In the genomic region with DNA sequence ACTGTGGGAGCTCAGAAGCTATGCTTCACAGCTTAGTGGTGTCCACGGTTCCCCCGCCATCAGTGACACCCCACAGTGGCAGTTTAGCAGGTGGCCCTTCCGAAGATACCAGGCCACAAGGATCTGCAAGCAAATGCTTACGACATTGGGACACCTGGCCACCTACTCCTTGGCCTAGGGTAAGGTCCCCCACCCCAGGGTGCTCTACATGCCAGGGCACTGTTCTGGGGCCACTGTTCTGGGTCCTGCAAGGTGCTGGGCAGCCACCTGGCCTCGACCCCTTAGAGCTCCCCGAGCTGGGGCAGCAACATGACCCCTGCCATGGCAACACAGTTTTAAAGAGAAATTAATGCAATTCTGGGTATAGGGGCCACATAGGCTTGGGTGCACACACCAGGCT, we compare ENCODE assay signal across 8 mouse cellular contexts. TPM values are rescaled to one million over a fixed set of nuclear protein-coding genes. Genes with fewer than 3 reads are reported as not detected.
DNase-seq lines count a peak whose midpoint lies in the region; ATAC-seq and TF ChIP-seq lines count a peak whose summit lies in the region.

No protein-coding gene starts in this region.

- no peak for DNase-seq in heart, postnatal 10 days
- DNase-seq in ES-E14 (ENCODE audit: low read depth, low spot score), result no peak
- no peak for DNase-seq in cerebellum, adult 9-10 months
- DNase-seq in adrenal gland, postnatal 10 days, result no peak
- no peak for DNase-seq in kidney, adult 18-20 months

- H3K4me3 ChIP-seq in heart, embryonic 13.5 days, result peak overlapping the region; percentile 95
- H3K4me3 ChIP-seq in ES-E14 (ENCODE audit: insufficient read depth in 1 of 2, low read depth in 1 of 2, low read length in 2 of 2, poor library complexity in 1 of 2, severe bottlenecking in 1 of 2), result peak overlapping the region; percentile 83 to 85
- H3K4me3 ChIP-seq in heart, embryonic 16.5 days (ENCODE audit: low read length), result peak overlapping the region; percentile 87
- peak overlapping the region; percentile 85 for H3K4me3 ChIP-seq in macrophage (ENCODE audit: inconsistent target)

- no peaks in the 10 kb centered on the region for H3K9me3 ChIP-seq in heart, embryonic 13.5 days
- no peaks in the 10 kb centered on the region for H3K9me3 ChIP-seq in ES-E14 (ENCODE audit: control insufficient read depth, insufficient read depth, low read depth, low read length)
- H3K9me3 ChIP-seq in heart, embryonic 16.5 days (replicated peaks; ENCODE audit: control insufficient read depth, low read length), result no peaks in the 10 kb centered on the region

- H3K36me3 ChIP-seq in heart, embryonic 13.5 days, result peaks cover 35% of the 10 kb centered on the region
- H3K36me3 ChIP-seq in ES-E14 (ENCODE audit: control insufficient read depth, insufficient read depth, low read length, poor library complexity, severe bottlenecking) (peaks cover 30% of the 10 kb centered on the region; the same call in 1 of the 2 replicates), macrophage (ENCODE audit: inconsistent target) (peaks cover 31% of the 10 kb centered on the region)
- peaks cover 25% of the 10 kb centered on the region for H3K36me3 ChIP-seq in heart, embryonic 16.5 days (ENCODE audit: control insufficient read depth, insufficient read depth)

- peaks cover 32% of the 10 kb centered on the region for H3K79me2 ChIP-seq in macrophage (ENCODE audit: inconsistent target)

- no peaks in the 10 kb centered on the region for H3K27me3 ChIP-seq in heart, embryonic 13.5 days (replicated peaks)
- no peaks in the 10 kb centered on the region for H3K27me3 ChIP-seq in heart, embryonic 16.5 days (ENCODE audit: control insufficient read depth, insufficient read depth, low read length)

- in situ Hi-C loops in ES-E14 (cut with MboI; ENCODE audit: low sequenced_read_pairs in 2 of 2, unreplicated experiment in 2 of 2), result no loop called here

- intact Hi-C loops in heart, postnatal 10 days (cut with DNase I), result no loop called here

- H3K27ac ChIP-seq in heart, embryonic 13.5 days (replicated peaks), result no peak overlapping the region
- H3K27ac ChIP-seq in ES-E14 (ENCODE audit: insufficient read depth, low read depth, low read length, poor library complexity, severe bottlenecking) (no peak overlapping the region), macrophage (peak overlapping the region; percentile 36)
- H3K27ac ChIP-seq in heart, embryonic 16.5 days (ENCODE audit: low read length), result no peak overlapping the region

- peaks cover 26% of the 10 kb centered on the region for H3K4me1 ChIP-seq in heart, embryonic 13.5 days
- H3K4me1 ChIP-seq in ES-E14 (ENCODE audit: control insufficient read depth in 2 of 2, insufficient read depth in 2 of 2, low read length in 2 of 2, poor library complexity in 1 of 2), result peaks cover 0 to 14% of the 10 kb centered on the region in 2 experiments; a peak in 2 of 4 replicates
- H3K4me1 ChIP-seq in heart, embryonic 16.5 days (ENCODE audit: control insufficient read depth, insufficient read depth, low read length), result peaks cover 14% of the 10 kb centered on the region

- WGBS in heart, embryonic 13.5 days, result 68% methylated on average over 6 of the region's 6 CpGs
- 69% methylated on average over 6 of the region's 6 CpGs for WGBS in heart, embryonic 16.5 days
- WGBS in macrophage (ENCODE audit: missing documents), result 47% methylated on average over 6 of the region's 6 CpGs

- peak overlapping the region; percentile 91 for H3K9ac ChIP-seq in heart, embryonic 13.5 days
- H3K9ac ChIP-seq in ES-E14 (ENCODE audit: insufficient read depth, low read depth, low read length, poor library complexity, severe bottlenecking), result peak overlapping the region; percentile 92
- H3K9ac ChIP-seq in heart, embryonic 16.5 days (ENCODE audit: low read length), result peak overlapping the region; percentile 92

- no peak for ATAC-seq in heart, embryonic 13.5 days (ENCODE audit: extremely low read depth, insufficient number of reproducible peaks, low FRiP score, low TSS enrichment)
- no peak for ATAC-seq in heart, embryonic 16.5 days (replicated peaks; ENCODE audit: extremely low read depth, insufficient read depth, low FRiP score)

- peak overlapping the region; percentile 96 for H3K4me2 ChIP-seq in heart, embryonic 13.5 days
- peak overlapping the region; percentile 94 for H3K4me2 ChIP-seq in heart, embryonic 16.5 days (ENCODE audit: low read depth, low read length)

TF ChIP-seq in ES-E14, 5 proteins besides CTCF, POLR2A, EP300 and RAD21:
- TF ChIP-seq MAFK (IDR thresholded peaks at IDR 0.05; ENCODE audit: insufficient read depth, low read depth, low read length), result no peak
- TF ChIP-seq ZNF384 (IDR thresholded peaks at IDR 0.05; ENCODE audit: low read depth, low read length), result no peak
- no peak for TF ChIP-seq ZC3H11A (IDR thresholded peaks at IDR 0.05; ENCODE audit: borderline replicate concordance, low read depth, low read length)
- TF ChIP-seq CHD2 (IDR thresholded peaks at IDR 0.05; ENCODE audit: low read depth, low read length), result no peak
- no peak for TF ChIP-seq HCFC1 (IDR thresholded peaks at IDR 0.05; ENCODE audit: borderline replicate concordance, insufficient read depth, low read length)

RNA-seq across cellular contexts. Expression of a gene that starts 1.0 kb away (rescaled TPM):
- polyA plus RNA-seq in heart, embryonic 13.5 days (2015; fragmentation: Nextera tagmentation; extraction: Ambion mirVana), result 51.7 and 53.8 TPM in 2 replicates
- total RNA-seq in heart, postnatal 10 days (2021), result 10 to 100 TPM; 64.0 to 65.0 TPM
- 254 and 393 TPM in 2 replicates for total RNA-seq in ES-E14 (2012; rRNA removed)
- 55.7 and 59.8 TPM in 2 replicates for polyA plus RNA-seq in heart, embryonic 16.5 days (2015; fragmentation: Nextera tagmentation; extraction: Ambion mirVana)
- total RNA-seq in macrophage (2018; cell fraction: chromatin; rRNA removed), result 100 to 1,000 TPM in 4 of 26 experiments, 10 to 100 TPM in 22; 23.1 to 139 (median 73.1) TPM
- total RNA-seq in macrophage (2018; cell fraction: cytosol; rRNA removed), result 10 to 100 TPM; 38.2 to 99.2 (median 61.0) TPM
- 100 to 1,000 TPM in 8 of 26 experiments, 10 to 100 TPM in 18; 40.2 to 144 (median 80.9) TPM for total RNA-seq in macrophage (2018; cell fraction: nucleus; rRNA removed)
- 54.5 to 93.3 TPM (median 77.1 TPM) in 3 replicates for polyA plus RNA-seq in macrophage (2018)
- total RNA-seq in adrenal gland, postnatal 10 days (2021), result 10 to 100 TPM; 90.9 to 93.8 TPM

RNA-seq across cellular contexts. Expression of a gene that starts 4.8 kb away (rescaled TPM):
- 0.53 and 0.62 TPM in 2 replicates for polyA plus RNA-seq in heart, embryonic 13.5 days (2015; fragmentation: Nextera tagmentation; extraction: Ambion mirVana)
- under 1 TPM; 0.86 to 0.87 TPM for total RNA-seq in heart, postnatal 10 days (2021)
- 0.94 and 1.9 TPM in 2 replicates for total RNA-seq in ES-E14 (2012; rRNA removed)
- polyA plus RNA-seq in heart, embryonic 16.5 days (2015; fragmentation: Nextera tagmentation; extraction: Ambion mirVana), result 1.5 and 2.1 TPM in 2 replicates
- under 1 TPM in 13 of 26 experiments, not detected in 13; 0.25 to 0.77 (median 0.50) TPM for total RNA-seq in macrophage (2018; cell fraction: chromatin; rRNA removed)
- total RNA-seq in macrophage (2018; cell fraction: cytosol; rRNA removed), result under 1 TPM; 0.05 to 0.48 (median 0.21) TPM
- total RNA-seq in macrophage (2018; cell fraction: nucleus; rRNA removed), result 1 to 10 TPM in 1 of 26 experiments, under 1 TPM in 13, not detected in 12; 0.24 to 1.5 (median 0.39) TPM
- polyA plus RNA-seq in macrophage (2018), result 0.14 to 0.26 TPM (median 0.14 TPM) in 3 replicates
- total RNA-seq in adrenal gland, postnatal 10 days (2021), result 1 to 10 TPM; 2.9 TPM

RNA-seq across cellular contexts. Expression of a gene that starts 12.6 kb away (rescaled TPM):
- 0.15 and 0.16 TPM in 2 replicates for polyA plus RNA-seq in heart, embryonic 13.5 days (2015; fragmentation: Nextera tagmentation; extraction: Ambion mirVana)
- under 1 TPM; 0.32 to 0.48 TPM for total RNA-seq in heart, postnatal 10 days (2021)
- 5.0 and 8.2 TPM in 2 replicates for total RNA-seq in ES-E14 (2012; rRNA removed)
- polyA plus RNA-seq in heart, embryonic 16.5 days (2015; fragmentation: Nextera tagmentation; extraction: Ambion mirVana), result 0.24 TPM in 2 replicates
- under 1 TPM in 5 of 26 experiments, not detected in 21; 0.16 to 0.57 (median 0.38) TPM for total RNA-seq in macrophage (2018; cell fraction: chromatin; rRNA removed)
- total RNA-seq in macrophage (2018; cell fraction: cytosol; rRNA removed), result under 1 TPM in 9 of 26 experiments, not detected in 17; 0.03 to 0.24 (median 0.05) TPM
- total RNA-seq in macrophage (2018; cell fraction: nucleus; rRNA removed), result under 1 TPM in 4 of 26 experiments, not detected in 22; 0.10 to 0.44 (median 0.15) TPM
- polyA plus RNA-seq in macrophage (2018), result 0.04 TPM in 1 of 3 replicates, not detected in the others
- total RNA-seq in adrenal gland, postnatal 10 days (2021), result 1 to 10 TPM in 1 of 2 experiments, under 1 TPM in 1; 0.84 to 2.2 TPM

RNA-seq across cellular contexts. Expression of a gene that starts 28.9 kb away (rescaled TPM):
- polyA plus RNA-seq in heart, embryonic 13.5 days (2015; fragmentation: Nextera tagmentation; extraction: Ambion mirVana), result 1.5 and 2.0 TPM in 2 replicates
- total RNA-seq in heart, postnatal 10 days (2021), result under 1 TPM; 0.60 to 0.74 TPM
- 11.8 and 16.6 TPM in 2 replicates for total RNA-seq in ES-E14 (2012; rRNA removed)
- 1.1 and 1.3 TPM in 2 replicates for polyA plus RNA-seq in heart, embryonic 16.5 days (2015; fragmentation: Nextera tagmentation; extraction: Ambion mirVana)
- total RNA-seq in macrophage (2018; cell fraction: chromatin; rRNA removed), result 10 to 100 TPM in 1 of 26 experiments, 1 to 10 TPM in 20, under 1 TPM in 4, not detected in 1; 0.48 to 10.1 (median 6.4) TPM
- 10 to 100 TPM in 7 of 26 experiments, 1 to 10 TPM in 19; 2.3 to 11.7 (median 8.1) TPM for total RNA-seq in macrophage (2018; cell fraction: cytosol; rRNA removed)
- 10 to 100 TPM in 4 of 26 experiments, 1 to 10 TPM in 21, under 1 TPM in 1; 0.96 to 24.0 (median 4.6) TPM for total RNA-seq in macrophage (2018; cell fraction: nucleus; rRNA removed)
- 4.6 to 16.6 TPM (median 10.2 TPM) in 3 replicates for polyA plus RNA-seq in macrophage (2018)
- 1 to 10 TPM in 1 of 2 experiments, under 1 TPM in 1; 0.66 to 1.1 TPM for total RNA-seq in adrenal gland, postnatal 10 days (2021)

RNA-seq across cellular contexts. Expression of a gene that starts 39.7 kb away (rescaled TPM):
- polyA plus RNA-seq in heart, embryonic 13.5 days (2015; fragmentation: Nextera tagmentation; extraction: Ambion mirVana), result 56.6 and 57.4 TPM in 2 replicates
- total RNA-seq in heart, postnatal 10 days (2021), result 100 to 1,000 TPM; 139 to 163 TPM
- 4.9 and 6.3 TPM in 2 replicates for total RNA-seq in ES-E14 (2012; rRNA removed)
- polyA plus RNA-seq in heart, embryonic 16.5 days (2015; fragmentation: Nextera tagmentation; extraction: Ambion mirVana), result 54.7 and 61.1 TPM in 2 replicates
- 10 to 100 TPM in 18 of 26 experiments, 1 to 10 TPM in 8; 2.2 to 42.9 (median 17.2) TPM for total RNA-seq in macrophage (2018; cell fraction: chromatin; rRNA removed)
- total RNA-seq in macrophage (2018; cell fraction: cytosol; rRNA removed), result 100 to 1,000 TPM in 1 of 26 experiments, 10 to 100 TPM in 25; 25.2 to 102 (median 68.1) TPM
- 10 to 100 TPM in 24 of 26 experiments, 1 to 10 TPM in 2; 8.2 to 98.8 (median 37.1) TPM for total RNA-seq in macrophage (2018; cell fraction: nucleus; rRNA removed)
- polyA plus RNA-seq in macrophage (2018), result 33.6 to 60.6 TPM (median 57.7 TPM) in 3 replicates
- 100 to 1,000 TPM in 1 of 2 experiments, 10 to 100 TPM in 1; 99.9 to 129 TPM for total RNA-seq in adrenal gland, postnatal 10 days (2021)
